Mouse (Mus musculus) right cerebral cortex, postnatal 14 days (tissue): ENCODE measurements around the gene Cep162.

Source experiments
- DNase-seq: peaks from one replicate; pipeline ENCODE4 v3.0.0; 2022

Cep162 gene

DNA sequence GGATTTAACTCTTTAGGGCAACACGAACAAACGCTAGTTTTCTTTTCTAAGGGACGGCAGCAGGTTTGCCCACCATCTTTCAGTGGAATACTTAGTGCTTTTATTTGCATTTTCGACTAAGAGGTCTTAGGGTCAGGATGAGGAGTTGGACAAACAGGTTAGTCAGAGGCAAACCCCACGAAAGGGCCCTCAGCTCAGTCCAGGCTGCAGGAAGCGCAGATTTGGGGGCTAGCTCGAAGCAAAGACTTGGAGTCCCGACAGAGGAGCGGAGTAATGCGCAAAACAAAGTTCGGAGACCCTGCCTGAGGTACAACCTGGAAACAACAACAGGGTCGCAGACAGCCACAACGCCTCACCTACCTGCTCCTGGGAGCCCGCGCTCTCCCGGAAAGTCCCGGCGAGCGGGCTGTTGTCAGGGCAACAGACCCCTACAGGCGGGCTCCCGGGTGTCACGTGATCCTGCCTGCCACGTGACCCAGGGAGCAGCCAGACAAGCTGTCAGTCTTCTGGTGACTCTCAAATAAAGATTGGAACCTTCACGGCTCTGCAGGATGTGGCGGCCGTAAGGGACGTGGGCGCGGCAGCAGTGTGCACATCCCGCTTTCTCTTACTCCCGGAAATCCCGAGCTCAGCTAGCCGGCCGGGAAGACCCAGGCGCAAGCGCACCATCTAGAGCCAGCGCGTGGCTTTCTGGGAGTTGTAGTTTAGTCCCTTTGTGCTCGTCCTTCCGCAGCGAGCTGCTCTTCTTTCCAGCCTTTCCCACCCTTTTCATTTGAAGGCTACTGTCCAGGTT, at the start of gene Cep162:
Gene Cep162 (minus strand): TSS at position 634 of the 793 bp plus-strand sequence.
- DNase-seq: peak; percentile 85

DNA sequence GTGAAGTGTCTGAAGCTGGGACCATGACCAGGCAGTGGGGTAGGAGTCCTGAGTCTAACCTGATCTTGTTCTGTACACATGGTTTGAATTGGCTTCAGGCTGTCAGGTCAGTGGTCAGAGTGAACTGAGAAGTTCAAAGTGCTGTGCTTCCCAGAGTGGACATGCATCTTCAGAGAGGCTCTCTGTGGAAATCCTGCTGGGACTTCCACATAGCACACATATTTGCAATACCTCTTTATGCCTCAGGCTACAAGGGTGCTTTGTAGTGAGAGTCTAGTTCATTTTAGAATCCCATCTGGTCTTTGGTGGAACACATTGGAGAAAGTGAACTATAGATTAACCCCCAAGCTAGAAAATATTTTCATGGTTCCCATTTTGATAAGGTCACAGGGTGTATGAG, 47.9 kb upstream of the Cep162 start:
- DNase-seq: no peak

GRCm38 (mm10) chr9:87298900-87299299, 43.6 kb upstream of the Cep162 start:
- DNase-seq: peak; percentile 7

- DNase-seq: no peak
These were observed 42.2 kb upstream of the Cep162 start for GRCm38 (mm10) chr9:87297522-87297921.

- DNase-seq: no peak
These were observed 327 bp upstream of the Cep162 start for GRCm38 (mm10) chr9:87255696-87256030.

DNA sequence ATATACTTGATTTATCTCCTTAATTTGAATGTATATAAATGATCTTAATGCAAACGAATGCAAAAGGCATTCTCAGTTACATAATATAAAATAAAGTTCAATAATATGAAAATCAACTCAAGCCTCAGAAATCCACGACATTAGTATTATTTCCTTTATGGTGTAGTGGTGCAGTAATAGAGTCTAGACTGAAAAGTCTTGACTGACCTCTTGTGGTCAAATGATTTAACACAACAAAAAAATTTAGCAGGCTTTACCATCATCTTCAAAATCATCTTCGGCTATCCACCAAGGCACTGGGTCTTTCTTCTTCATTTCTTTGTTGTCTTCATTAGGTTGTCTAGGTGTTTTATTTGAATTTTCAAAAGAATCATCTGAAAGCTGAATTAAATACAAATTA, 7.2 kb downstream of the Cep162 start:
- no peak for DNase-seq

DNA sequence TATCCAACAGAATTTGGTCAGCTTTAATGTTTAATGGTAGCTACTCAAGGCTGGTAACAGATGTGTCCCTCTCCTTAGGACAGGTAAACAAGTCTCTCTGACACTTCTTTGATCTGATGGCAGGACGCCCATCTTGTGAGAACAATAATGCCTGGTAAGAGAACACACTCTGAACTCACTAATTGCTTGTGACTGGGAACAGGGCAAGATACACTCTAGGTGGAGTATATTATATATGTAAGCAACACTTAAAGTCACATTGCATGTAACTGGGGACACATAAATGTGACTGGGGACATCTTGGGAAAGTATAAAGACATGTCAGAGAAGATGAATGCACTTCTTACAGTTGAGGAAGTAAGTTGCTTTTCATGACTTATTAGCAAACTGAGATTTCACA, 7.7 kb downstream of the Cep162 start:
- DNase-seq: no peak

GRCm38 (mm10) chr9:87213204-87213603, 42.1 kb downstream of the Cep162 start:
- DNase-seq: no peak

DNA sequence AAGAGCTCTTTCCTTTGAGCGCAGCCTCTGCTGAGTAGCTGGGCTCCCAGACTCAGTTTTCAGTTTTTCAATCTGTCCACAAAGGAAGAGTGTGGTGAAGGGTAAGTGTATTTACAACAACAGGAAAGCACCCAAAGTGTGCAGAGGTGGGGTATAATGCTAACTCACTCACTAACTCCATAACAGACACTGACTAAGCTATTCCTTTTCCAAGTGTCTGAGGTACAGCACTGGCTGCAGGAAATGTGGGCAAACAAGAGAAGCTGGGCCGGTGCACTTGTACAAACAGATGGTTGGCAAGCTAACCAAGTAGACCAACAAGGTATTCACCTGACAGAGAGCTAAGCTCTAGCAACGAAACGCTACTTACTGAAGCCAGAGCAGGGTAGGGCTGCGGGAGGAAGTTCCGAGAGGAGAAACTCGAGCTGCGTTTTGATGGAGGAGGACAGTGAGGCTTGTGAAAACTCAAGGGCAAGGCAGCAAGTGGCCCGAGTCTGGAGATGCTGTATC, 44.5 kb downstream of the Cep162 start:
- no peak for DNase-seq

DNA sequence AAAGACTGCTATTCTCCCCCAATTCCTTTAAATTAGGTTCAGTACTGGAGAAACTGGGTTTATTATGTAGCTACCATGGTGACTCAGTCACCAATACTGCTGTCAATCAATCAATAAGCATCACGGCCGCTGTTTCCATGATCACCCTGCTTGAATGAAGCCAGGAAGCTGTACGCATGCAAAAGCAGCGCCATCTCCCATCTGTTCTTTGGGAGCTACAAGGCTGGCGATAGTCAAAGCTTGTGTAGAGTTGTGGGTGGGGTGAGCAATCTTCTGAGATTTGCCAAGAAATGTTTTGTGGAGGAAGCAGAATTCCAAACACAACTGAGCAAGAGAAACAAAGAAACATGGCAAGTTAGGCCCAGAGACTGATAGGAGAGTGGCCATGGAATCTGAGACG, 52.9 kb downstream of the Cep162 start:
- no peak for DNase-seq

DNA sequence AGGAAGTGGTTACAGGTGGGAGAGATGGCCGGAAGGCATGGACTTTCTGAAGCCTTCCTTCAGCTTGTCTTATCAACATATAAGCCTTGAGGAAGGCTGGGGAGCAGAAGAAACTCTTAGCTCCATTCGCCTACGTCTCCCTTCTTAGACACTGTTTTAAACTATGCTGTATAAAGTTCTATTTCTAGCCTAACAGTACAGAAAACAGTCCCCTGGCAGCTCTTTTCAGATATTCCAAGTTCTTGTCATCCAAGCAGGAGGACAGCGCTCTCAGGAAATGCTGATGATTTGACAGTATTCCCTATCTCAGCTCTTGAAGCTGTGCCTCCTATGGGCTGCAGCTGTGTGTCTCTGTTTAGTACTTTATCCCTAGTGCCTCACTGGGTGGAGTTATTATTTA, 54.4 kb downstream of the Cep162 start:
- no peak for DNase-seq

DNA sequence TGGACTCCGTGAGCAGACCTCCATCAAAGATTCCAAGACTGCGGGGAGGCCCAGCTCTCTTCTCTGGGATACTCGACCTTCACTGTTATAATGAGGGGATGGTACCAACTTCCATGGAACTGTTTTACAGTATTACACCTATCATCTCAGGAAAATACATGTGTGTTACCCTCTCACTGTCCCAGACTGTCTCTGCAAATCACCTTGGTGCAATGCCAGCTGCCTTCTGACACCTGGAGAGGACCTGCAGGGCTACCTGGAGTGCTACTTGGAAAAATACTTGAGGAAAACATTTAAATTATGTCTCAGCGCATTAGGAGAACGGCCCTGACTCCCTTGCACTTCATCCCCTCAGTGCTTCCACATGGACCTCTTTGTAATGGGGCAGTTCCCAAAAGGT, 54.9 kb downstream of the Cep162 start:
- no peak for DNase-seq

GRCm38 (mm10) chr9:87198036-87198435, 57.3 kb downstream of the Cep162 start:
- no peak for DNase-seq

DNA sequence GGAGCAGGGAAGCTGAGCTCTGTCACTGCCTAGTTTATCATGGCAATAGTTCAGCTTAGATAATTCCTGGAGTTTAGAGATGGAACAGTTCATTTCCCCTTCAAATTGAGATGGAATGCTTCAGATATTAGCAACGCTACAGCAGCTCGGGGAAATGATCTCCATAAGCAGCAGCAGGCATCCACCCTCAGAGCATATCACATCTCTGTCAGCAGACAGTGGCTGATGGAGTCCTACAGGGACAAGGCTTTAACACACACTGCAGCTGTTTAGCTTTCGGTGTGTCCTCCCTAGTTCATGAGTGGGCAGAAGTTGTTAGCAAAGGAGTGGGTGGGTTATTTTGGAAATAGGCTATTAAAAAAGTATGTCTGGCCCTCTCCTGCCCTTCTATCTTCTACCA, 58.1 kb downstream of the Cep162 start:
- no peak for DNase-seq

- DNase-seq: no peak
These were observed 61.6 kb downstream of the Cep162 start for GRCm38 (mm10) chr9:87193721-87194120.

GRCm38 (mm10) chr9:87187336-87187735, 68.0 kb downstream of the Cep162 start:
- DNase-seq: no peak

GRCm38 (mm10) chr9:87182231-87182630, 73.1 kb downstream of the Cep162 start:
- no peak for DNase-seq

DNA sequence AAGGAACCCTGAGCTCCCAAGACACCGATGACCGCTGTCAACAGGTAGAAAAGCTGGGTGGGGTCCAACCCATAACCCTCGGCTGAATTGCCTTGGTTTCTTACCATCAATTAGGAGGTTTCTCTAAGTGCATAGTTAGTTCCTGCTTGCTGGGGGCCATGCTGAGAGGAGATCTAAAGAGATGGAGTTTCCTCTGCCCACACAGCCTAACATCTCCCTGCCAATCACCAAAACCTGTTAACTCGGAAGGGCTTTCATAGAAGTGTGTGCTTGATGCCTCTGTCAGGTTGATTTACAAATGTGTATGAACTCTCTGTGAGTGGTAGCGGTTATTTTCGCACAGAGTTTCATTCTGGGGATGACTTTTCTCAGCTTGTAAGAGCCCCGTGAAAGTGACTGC, 76.8 kb downstream of the Cep162 start:
- no peak for DNase-seq

DNA sequence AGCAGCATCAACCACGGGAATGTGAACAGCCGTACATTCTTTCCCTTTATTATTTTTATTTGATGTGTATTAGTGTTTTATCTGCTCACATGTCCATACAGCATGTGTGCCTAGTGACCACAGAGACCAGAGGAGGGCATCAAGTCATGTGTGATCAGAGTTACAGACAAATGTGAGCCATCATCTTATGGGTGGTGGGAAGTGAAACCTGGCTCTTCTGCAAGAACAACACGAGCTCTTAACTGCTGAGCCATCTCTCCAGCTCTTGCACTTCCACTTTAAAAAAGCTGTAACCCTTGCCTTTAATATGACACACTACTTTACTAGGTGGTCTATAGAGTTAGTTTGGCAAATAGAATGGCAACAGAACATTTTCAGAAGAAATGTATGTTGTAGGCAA, 83.8 kb downstream of the Cep162 start:
- DNase-seq: no peak

- DNase-seq: no peak
These were observed 84.4 kb downstream of the Cep162 start for GRCm38 (mm10) chr9:87170891-87171290.

- no peak for DNase-seq
These were observed 86.2 kb downstream of the Cep162 start for GRCm38 (mm10) chr9:87169144-87169543.

GRCm38 (mm10) chr9:87168051-87168450, 87.3 kb downstream of the Cep162 start:
- no peak for DNase-seq

- DNase-seq: no peak
These were observed 88.1 kb downstream of the Cep162 start for GRCm38 (mm10) chr9:87167001-87167830.

- no peak for DNase-seq
These were observed 92.8 kb downstream of the Cep162 start for GRCm38 (mm10) chr9:87162559-87162958.
